Mouse (Mus musculus): ENCODE results near the gene Rab44.
"Not testable (repeated sequence)": the region's sequence is repeated elsewhere in the genome, so short reads cannot be mapped to it uniquely, and the experiment has no call there.

The Rab44 gene

DNA sequence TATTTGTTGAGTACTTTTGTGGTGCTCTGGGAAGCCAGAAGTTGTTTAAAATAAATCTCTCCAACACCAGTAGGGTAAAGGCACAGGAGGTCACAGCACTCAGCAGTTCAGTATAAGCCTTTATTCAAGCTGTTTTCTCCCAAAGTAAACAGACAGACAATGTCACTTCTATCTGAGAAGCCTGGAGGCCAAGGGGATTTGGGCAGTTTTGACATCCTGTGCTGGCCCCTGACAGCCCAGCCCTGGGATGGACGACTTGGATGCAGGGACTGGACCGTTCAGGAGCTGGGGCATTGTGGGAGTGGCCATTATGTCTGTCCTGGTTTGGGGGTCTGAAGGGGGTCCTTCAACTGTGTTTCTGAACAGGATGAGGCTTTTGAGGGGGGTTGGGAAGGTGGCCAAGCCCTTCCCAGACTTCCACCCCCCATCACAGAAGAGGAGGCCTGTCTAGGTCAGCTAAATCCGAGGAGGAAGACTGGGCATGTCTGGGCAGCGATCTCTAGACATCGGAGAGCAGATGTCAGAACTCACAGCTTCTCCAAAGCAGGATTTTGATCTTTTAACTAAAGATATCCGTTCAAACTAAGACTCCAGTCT, 22.5 kb upstream of the Rab44 start:
- DNase-seq = no peak

DNA sequence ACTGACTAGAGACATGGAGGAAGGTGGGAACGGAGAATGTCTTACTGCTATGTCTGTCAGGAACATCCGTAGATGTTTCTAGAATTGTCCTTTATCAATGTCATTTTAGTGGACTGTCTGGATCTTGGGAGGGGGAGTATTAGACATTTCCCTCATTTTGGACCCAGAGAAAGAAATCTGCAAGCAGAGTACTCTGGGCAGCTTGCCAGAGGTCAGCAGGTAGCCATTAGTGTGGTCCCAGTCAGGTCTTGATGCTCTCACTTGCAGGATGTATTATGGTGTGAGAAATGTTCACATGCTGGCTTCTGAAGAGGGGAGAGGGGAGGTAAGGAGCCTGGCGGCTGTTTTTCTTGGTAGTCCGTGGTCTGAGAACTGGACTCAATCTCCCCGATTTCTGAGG, 21.4 kb upstream of the Rab44 start:
- no peak for DNase-seq

DNA sequence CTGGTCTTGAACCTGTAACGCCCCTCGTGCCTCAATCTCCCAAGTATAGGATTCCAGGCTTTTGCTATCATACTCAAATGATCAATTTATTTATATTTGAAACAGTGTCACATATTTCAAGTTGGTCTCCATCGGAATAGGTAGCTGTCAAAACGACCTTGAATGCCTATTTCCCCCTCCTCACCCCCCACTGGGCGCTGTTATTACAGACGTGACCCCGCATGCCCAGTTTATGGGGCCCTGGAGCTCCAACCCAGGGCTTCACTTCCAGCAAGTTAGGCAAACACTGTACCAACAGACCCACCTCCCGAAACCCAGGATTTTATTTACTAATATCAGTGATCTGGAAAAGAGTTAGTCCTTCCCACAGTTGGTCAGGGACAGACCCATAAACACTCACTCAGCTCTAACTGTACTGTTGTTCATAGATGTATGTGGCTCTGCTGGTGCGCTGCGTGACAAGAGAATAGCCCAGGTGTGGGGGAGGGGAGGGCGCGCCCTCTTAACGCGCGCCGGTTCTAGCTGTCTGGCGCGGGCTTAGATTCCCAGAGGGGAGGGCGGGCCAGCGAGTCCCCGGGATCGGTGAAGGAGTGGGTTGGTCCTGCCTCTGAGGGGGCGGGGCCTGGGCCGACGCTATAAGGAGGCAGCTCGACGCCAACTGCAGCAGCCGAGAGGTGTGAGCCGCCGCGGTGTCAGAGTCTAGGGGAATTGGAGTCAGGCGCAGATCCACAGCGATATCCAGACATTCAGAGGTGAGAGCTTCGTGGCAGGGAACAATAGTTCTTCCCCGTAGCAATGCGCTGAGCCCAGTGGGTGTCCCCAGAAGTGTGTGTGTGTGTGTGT, 20.6 kb upstream of the Rab44 start:
- DNase-seq = peak; percentile 67

DNA sequence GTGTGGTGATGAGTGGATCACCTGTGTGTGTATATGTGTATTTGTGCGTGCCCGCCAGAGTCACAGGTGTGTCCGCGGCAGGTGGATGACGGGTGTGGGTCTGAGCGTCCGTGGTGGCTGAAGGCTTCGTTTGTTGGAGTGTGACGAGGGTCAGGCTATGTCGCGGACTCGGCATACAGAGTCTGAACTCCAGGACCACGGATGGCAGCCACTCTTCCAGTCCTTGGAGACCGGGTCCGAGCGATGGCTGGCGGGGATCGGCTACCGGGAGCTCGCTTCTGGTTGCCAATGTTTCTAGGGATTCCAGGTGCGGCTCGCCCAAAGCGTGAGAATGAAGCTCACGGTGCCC, 20.0 kb upstream of the Rab44 start:
- DNase-seq = no peak

DNA sequence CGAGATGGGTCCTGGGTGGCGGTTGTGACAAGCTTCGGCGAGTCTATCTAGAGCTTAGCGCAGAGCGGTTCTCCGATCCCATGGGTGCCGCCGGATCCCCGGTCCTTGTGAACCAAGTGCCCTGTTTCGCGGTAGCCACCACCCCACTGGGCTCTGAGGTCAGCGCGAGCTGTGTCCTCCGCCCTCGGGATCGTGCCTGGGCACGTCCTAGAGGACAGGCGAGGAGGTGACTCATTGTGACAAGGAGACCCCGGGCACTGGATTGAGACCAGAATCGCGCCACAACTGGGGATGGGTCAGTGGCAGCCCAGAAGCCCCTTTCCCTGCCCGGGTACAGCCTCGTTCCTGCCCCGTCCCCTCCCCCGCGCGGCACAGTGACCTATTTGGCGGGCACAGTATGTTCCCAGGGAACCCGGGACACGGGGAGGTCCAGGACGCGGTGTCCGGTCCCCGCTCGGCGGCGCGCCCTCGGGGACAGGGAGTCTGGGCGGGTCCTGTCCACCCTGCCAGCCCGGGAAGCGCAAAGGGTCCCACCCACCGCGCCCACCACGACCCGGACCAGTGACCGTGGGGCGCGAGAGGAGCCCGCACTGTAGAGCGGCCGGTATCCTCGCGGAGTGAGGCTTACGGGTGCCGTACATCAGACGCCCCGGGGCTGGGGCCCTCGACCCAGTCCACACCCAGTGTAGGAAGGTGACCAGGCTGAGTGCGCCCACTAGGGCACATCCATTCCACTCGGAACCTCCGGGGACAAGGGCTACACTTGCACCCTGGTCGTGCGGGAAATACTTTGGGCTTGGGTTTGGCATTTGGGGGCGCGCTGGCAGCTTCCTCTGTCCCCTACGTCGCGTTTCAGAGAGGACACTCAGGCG, 19.4 kb upstream of the Rab44 start:
- peak; percentile 60 for DNase-seq

DNA sequence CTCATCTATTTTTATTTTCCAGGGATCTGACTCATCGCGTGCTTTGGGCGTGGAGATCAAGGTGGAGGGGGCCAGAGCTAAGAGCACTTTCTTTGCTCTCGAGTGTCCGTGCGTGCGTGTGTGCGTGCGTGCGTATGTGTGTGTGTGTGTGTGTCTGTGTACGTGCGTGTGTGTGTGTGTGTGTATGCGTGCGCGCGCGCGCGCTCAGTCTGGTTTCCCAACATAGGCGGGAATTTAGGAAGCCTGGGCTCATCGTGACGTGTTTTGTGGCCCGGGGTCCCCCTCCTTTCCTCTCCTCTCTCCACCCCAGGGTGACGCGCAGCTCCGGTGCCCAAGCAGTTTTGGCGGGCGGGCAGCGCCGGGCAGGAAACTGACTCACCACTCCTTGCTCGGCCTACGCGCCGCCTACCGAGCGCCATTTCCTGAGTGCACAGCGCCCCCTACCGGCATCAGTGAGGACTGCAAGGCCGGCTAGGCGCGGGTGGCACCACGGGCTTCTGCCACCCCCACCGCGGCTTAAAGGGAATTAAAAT, 18.7 kb upstream of the Rab44 start:
- DNase-seq = peak; percentile 98

DNA sequence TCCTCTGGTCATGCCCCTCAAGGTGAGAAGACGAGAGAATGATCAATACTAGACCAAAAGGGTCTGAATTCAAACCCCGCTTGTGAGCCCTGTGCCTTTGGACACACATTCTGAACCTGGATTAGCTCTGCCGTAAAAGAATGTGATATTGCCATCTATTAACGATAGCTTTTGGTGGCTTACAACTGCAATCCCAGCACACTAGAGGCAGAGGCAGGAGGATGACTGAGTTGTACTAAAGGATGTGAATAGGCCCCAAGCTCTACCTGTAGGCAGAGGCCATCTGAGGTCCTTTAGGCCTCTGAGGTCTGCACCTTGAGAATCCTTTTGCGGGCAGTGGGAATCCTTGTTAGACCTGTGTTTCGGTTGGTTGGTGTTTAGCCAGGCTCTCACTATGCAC, 17.7 kb upstream of the Rab44 start:
- no peak for DNase-seq

DNA sequence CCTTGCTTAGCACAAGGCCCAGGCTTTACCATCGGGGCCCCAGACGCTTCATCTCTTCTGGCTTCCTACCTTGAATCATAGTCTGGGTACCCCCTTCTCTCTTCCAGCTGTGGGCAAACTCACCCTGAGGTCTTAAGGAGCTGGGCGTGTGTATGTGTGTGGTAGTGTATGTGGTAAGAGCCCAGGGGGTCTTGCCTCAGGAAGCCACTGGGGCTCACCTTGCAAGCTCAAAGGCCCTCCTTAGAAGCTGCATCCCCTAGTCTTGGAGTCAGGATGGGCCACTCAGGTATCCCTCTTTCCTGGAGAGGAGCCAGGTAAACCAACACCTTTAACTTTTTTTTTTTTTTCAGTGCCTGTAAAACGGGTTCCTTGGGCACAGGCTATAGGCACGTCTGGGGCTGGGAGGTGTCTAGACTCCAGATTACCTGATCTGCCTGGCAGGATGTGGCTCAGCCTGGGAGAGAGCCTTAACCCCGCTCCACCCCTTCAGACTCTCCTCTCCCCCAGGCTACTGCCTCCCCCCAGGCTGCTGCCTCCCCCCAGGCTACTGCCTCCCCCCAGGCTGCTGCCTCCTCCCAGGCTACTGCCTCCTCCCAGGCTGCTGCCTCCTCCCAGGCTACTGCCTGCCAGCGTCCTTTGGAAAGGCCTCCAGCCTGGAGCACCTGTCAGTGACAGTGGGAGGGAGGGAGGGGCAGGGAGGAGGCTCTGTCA, 16.9 kb upstream of the Rab44 start:
- DNase-seq = no peak

DNA sequence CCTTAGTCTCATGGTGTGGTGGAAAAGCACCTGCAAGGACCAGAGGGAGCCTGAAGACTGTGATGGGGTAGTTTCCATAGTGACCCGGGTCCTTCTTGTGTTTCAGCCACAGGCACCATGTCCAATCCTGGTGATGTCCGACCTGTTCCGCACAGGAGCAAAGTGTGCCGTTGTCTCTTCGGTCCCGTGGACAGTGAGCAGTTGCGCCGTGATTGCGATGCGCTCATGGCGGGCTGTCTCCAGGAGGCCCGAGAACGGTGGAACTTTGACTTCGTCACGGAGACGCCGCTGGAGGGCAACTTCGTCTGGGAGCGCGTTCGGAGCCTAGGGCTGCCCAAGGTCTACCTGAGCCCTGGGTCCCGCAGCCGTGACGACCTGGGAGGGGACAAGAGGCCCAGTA, 15.7 kb upstream of the Rab44 start:
- no peak for DNase-seq

DNA sequence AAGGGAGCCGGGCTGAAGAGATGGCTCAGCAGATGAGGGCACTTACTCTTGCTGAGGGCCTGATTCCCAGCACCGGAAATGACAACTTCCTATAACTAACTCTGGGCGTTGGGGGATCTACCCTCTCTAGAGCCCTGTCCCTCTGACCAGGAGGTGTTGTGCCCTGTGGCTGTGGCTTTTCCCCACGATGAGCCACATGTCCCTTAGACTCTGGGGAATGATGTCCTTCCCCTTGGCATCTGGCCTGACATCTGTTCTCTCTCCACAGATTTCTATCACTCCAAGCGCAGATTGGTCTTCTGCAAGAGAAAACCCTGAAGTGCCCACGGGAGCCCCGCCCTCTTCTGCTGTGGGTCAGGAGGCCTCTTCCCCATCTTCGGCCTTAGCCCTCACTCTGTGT, 14.9 kb upstream of the Rab44 start:
- no peak for DNase-seq

DNA sequence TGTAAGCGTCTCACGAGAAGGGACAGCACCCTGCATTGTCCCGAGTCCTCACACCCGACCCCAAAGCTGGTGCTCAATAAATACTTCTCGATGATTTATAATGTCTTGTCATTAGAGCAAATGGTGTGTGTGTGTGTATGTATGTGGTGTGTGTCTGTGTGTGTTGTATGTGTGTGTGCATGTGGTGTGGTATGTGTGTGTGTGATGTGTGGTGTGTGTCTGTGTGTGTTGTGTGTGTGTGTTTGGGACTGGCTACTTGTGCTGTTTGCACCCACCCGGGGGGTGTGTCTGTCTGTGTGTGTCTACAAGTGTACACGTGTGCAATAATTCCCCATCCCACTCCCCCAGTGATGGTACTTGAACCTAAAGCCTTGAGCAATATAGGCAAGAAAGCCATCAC, 13.3 kb upstream of the Rab44 start:
- no peak for DNase-seq

DNA sequence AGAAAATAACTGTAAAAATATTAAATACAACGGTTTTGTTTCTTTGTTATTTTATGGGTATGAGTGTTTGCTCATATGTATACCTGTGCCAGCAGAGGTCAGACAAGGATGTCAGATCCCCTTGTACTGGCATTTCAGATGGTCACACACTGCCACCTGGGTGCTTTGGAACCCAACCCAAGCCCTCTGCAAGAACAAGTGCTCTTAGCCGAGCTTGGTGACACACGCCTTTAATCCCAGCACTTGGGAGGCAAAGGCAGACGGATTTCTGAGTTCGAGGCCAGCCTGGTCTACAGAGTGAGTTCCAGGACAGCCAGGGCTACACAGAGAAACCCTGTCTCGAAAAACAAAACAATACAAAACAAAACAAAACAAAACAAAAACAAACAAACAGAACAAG, 3.6 kb upstream of the Rab44 start:
- not testable (repeated sequence) for DNase-seq

DNA sequence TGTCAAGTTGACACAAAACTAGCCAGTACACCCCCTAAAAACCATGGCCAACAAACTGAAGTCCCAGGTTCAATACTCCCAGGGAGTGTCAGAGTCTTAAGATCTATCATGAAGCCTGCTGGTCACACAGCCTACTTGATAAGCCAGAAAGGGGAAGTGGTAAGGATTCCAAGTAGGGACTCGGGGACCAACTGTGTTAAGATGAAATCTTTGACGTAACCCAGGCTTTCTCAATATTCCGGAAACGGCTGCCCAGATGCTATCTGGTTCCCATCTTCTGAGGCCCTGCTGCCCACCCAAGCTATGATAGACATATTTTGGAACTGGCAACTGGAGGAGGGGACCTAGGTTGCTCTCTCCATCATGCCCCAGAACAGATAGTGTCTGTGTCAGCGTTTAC, 2.6 kb upstream of the Rab44 start:
- DNase-seq = no peak

DNA sequence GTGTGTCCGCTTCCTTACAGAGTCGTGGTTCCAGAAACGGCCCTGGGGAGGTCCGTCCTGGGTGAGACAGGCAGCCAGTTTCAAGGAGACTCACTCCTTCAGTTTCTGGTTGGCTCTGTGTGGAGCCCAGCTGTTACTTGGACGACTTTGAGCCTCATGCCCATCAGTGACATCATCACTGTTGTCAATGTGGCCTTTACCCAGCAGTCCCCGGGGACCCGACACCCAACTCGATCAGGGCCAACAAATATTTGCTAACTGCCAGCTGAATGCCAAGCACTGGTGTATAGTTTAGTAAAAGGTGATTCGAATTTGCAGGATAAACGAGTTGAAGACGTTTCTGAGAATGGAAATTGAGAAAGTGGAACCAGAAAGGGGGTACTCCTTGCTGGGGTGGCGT, 2.1 kb downstream of the Rab44 start:
- no peak for DNase-seq

DNA sequence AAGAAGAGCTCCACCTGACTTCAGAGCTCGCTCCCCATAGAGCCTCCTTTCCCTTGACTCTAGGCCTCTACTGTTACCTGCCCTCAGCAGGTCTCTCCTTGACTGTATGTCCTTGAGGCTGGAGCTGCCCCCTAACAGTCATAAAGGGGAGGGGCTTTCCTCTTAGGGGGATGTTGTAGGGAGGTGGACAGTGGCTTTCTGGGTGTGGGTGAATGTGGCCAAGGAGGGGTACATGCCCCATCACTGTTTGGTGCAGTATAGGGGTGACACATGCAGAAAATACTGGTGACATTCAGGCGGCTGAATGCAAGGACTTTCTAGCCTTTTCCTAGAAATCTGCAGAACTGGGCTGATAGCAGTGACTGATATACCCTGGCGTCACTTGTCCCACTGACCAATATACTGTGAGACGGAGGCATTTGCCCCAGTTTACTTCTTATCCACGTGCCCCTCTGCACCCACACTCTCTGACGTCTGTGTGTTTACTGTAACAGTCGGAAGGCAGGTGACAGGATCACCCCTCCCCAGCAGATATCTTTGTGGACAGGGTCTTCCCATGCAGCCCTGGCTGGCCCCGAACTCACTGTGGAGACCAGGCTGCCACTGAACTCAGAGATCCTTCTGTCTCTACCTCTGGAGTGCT, 3.2 kb downstream of the Rab44 start:
- DNase-seq = no peak

DNA sequence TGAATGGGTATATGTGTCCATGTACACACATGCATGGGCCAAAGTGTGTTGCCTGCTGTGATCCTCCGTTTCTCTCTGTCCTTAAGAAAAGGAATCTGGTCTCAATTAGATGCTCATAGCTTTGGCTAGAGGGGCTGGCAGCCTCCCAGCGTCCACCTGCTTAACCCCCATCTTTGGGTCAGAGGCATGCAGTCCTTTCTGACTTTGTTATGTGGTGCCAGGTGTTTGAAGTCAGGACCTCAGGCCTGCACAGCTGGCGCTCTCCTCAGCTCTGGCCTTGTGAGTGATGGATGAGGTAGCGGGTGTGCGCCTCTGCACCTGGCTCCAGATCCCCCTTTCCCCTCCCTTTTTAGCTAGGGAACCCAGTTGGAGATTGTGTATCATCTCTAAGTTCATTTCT, 4.1 kb downstream of the Rab44 start:
- no peak for DNase-seq

DNA sequence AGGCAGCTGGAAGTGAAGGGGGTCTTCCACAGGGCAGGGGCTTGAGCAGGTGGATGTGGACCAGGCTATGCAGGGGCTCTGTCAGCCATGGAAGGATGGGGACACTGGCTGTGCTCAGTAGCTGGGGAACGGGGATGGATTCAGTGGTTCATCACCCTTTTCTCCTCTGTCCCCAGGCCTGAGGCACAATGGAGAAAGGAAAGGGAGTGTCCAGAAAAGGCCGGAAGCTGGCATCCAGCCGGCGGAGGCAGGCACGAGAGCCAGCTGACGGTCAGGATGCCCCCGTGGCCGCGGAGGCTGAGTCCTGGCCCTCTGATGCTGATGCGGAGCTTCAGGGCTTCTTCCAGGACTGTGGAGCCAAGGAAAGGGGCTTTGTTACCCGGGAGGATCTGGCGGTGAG, 6.7 kb downstream of the Rab44 start:
- no peak for DNase-seq

DNA sequence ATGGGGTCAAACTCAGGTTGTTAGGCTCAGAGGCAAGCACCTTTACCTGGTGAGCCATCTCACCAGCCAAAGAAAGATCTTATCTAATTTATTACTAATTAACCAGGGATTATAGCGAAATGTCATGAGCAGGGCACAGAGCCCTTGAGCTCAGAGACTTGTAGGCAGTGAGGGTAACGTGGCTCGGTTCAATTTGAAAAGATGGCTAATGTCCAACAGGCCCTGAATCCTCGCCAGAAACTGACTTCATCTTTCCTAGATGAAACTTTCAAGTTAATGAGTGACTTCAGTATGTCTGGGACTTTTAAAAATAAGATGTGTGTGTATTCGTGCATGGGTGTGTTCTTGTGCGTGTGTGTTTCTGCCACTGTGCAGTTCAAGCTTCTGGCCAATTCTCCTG, 8.9 kb downstream of the Rab44 start:
- DNase-seq = no peak

DNA sequence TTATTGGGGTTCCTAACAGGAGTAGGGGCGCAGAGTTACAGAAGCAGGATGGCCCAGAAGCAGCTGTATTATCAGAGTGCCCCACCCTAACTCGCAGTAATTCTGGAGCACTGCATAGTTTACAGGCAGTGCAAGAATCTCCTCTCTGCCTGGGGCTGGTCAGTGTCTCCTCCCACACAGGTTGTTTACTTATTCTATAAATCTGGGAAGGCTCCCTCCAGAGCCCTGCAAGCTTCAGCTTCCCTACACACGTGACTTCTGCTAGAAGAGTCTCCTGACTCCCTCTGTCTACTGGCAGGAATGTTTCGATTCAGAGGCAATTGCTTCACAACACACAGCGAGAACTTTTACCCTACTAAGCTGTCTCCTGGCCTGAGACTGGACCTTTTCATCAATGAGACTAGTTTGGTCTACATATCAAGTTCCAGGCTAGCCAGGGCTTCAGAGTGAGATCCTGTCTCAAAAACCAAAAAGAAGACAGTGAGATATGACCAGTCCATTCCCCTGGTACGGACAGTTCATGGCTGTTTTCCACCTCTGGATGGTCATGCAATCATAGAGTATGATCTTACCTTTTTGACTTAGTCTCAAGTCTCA, 9.7 kb downstream of the Rab44 start:
- DNase-seq = no peak

DNA sequence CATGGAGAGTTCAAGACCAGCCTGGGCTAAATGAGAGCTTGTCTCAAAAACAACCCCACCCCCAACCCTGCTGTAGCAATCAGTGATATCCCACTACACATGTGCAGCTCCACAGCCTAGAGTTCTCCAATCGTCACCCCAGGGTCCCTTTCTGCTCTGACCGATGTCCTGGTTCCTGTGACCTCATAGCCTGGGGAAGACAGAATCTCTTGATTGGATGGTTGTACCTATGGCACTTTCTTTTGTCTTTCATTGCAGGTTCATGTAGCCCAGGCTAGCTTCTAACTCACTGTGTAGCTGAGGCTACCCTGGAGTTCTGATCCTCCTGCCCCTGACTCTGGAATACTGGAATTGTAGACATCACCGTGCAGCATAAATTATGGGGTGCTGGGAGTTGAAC, 12.6 kb downstream of the Rab44 start:
- no peak for DNase-seq

DNA sequence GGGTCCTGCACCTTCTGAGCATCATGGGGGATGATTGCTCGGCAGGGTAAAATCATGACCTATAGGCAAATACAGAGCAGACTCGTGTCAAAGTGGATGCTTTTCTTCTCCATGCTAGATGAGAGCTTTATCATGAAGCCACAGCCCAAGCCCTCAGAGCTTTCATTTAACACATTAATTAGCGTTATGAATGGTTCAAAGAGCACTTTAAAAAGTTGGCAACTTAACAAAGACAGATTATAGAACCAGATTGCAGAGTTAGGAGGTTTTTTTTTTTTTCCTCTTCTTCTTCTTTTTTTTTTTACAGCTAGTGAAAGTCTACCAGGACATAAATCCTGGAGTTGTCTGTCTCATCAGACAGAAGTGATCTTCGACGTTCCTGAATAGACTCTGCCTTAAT, 15.4 kb downstream of the Rab44 start:
- DNase-seq = no peak

DNA sequence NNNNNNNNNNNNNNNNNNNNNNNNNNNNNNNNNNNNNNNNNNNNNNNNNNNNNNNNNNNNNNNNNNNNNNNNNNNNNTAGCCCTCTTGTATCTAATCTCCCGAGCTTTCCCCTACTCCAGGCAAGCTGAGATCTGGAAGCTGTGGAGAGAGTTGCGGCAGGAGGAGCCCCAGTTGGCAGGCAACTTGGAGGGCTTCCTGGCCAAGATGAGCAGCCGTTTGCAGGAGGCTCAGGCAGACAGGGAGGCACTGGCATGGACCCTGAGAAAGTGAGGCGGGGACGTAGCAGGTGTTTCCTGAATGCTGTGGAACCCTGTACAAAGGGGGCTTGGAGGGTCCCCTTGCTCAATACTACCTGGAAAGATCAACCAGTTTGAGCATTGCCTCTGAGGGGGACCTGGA, 21.1 kb downstream of the Rab44 start:
- no peak for DNase-seq

All from cerebellum, adult 8-10 months (tissue).